Mouse (Mus musculus) regulatory T cell (primary cell): Measurements from ENCODE around the gene Dicer1.

Source experiments
- in situ Hi-C: fragments of 300-600 bp; cut with MboI, MseI; formaldehyde crosslinking; loops from one replicate; pipeline ENCODE4 v1.15.1; 2025; ENCODE audit warnings: high pct_unique_total_duplicates

Dicer1 gene

GRCm38 (mm10) chr12:104751814-104752765 is at the start of gene Dicer1:
Gene Dicer1, minus strand, starts transcription at chr12:104751952.
- in situ Hi-C loops = no loop called here

GRCm38 (mm10) chr12:104799365-104799764 is 47.6 kb upstream of the Dicer1 start:
- in situ Hi-C loops = no loop called here

DNA sequence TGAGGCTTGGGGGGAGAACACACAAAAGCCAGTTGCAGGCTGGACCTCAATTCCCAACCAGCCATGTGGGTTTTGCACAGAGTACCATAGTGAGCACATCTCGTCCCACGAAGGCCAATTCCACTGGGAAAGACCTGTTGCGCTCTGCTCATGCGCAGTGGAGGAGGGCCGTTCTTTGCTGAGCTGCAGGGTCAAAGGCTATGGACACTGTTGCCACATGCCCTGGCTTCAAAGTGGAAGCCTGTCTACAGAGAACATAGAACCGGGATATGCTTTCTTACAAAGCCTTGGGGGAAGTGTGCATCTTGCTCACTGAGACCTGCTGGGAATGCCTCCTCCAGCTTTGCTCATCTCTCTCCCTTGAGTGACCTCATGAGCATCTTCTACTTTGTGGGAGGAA is 46.2 kb upstream of the Dicer1 start:
- in situ Hi-C loops = no loop called here

GRCm38 (mm10) chr12:104796635-104797378 is 45.1 kb upstream of the Dicer1 start:
- in situ Hi-C loops = no loop called here

DNA sequence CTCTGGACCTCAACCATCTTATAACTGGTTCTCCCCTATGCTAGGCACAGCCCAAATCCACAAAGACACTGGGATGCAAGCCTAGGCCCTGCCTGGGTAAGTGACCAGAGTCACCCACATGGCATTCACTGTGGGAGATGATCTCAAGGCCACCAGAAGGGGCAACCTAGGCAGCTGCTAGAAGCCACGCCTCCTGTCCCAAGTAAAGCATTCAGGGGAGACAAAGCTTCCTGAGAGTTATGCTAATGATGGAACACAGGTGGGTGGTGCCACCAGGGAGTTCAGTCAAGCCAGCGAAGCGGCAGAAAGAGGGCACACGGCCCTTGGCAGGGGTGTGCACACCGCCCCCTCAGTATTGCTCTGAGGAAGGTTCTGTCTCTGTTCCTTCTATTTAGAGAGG is 43.2 kb upstream of the Dicer1 start:
- in situ Hi-C loops = no loop called here

- in situ Hi-C loops = no loop called here
Measured at GRCm38 (mm10) chr12:104793486-104793885, 41.7 kb upstream of the Dicer1 start.

- in situ Hi-C loops = no loop called here
Measured at GRCm38 (mm10) chr12:104777603-104778002, 25.9 kb upstream of the Dicer1 start.

GRCm38 (mm10) chr12:104771941-104772340 is 20.2 kb upstream of the Dicer1 start:
- in situ Hi-C loops = no loop called here

DNA sequence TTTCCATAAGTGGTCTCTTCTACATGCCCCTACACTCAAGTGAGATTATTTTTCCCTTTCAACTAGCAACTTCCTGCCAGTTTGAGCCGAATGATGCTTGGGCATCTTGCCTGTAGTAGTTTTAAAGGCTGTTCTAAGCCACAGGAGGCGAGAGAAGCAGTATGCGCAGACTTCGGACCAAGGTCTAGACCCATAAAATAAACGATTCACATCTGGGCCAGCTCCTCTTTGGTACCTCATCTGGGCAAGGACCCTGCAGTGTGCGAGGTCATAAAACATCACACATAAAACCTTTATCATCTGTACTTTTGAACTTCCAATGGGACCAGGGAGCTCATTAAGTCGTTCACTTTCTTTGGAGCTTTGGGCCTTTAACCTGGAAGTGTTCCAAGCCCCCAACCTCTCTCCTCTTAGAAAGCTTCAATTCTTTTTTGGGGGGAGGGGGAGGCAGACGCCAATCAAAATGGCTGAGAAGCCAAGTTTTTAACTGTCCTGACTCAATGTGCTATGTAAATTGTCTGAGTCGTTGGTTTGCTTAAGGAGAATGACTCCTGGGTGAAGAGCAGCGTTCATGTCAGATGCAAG is 17.5 kb upstream of the Dicer1 start:
- in situ Hi-C loops = no loop called here

- in situ Hi-C loops = no loop called here
Measured at GRCm38 (mm10) chr12:104767183-104767582, 15.4 kb upstream of the Dicer1 start.

- in situ Hi-C loops = no loop called here
Measured at GRCm38 (mm10) chr12:104765761-104766160, 14.0 kb upstream of the Dicer1 start.

GRCm38 (mm10) chr12:104765116-104765515 is 13.4 kb upstream of the Dicer1 start:
- in situ Hi-C loops = no loop called here

DNA sequence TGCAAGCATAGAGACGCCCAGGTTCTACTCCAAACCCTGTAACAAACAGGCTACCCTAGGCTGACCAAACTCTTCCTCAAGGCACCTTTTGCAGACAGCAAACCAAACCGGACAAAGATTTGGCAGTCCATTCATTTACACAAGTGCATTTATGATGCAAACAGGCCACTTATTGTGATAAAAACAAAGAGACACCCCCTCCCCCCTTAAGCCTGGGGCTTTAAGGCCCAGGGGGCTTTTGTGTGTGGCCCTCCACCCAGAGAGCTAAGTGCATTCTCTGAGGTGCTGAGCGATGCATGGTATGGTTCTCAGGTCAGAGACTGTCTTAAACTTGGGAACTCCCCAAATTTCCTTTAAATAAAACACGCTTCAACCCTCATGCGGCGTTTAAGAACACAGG is 12.2 kb upstream of the Dicer1 start:
- in situ Hi-C loops = no loop called here

GRCm38 (mm10) chr12:104761411-104761810 is 9.7 kb upstream of the Dicer1 start:
- in situ Hi-C loops = no loop called here

DNA sequence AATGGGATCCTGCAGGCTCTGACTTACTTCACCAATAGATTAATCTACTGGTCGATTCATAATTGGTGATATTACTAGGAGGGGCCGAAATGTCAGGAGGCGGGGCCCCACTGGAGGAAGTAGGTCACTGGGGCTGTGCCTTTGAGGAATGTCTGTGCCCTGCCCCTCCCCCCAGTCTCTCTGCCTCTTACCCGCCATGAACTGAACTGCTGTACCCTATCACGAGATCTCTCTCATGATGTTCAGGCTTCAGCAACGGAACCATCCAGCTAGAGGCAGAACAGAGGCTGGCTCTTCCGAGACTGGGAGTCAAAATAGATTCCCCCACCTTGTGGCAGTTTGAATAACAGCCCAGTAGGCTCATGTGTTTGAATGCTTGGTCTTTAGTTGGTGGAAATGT is 6.3 kb upstream of the Dicer1 start:
- in situ Hi-C loops = loop anchor here (5.0 kb wide), 1 partner anchor 279 kb away; no protein-coding TSS in a partner anchor

GRCm38 (mm10) chr12:104753686-104754085 is 1.9 kb upstream of the Dicer1 start:
- in situ Hi-C loops = no loop called here

- in situ Hi-C loops = no loop called here
Measured at GRCm38 (mm10) chr12:104751331-104751813, 380 bp downstream of the Dicer1 start.

GRCm38 (mm10) chr12:104748946-104749345 is 2.8 kb downstream of the Dicer1 start:
- in situ Hi-C loops = loop anchor here (10.0 kb wide), 1 partner anchor 1994 kb away; the partner anchor contains the start of genes Gm20604, Gm28051, Gon7 and Ubr7

- in situ Hi-C loops = loop anchor here (10.0 kb wide), 1 partner anchor 1992 kb away; the partner anchor contains the start of genes Gm20604, Gm28051, Gon7 and Ubr7
Measured at GRCm38 (mm10) chr12:104747252-104747651, 4.5 kb downstream of the Dicer1 start.

DNA sequence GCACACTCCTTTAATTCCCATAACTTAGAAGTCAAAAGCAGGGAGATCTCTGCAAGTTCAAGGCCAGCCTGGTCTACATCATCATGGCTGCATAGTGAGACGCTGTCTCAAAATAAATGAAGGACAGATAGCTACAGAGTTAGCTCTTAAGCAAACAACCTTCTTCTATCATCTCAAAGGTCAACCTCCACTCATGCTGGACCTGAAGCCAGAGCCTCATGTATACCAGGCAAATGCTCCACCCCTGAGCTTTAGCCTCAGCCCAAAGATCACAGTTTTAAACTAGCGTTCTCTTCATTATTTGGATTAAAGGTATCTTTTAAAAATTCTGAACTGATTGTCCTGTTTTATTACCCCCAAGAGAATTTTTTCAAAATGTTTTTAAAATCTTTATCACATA is 5.2 kb downstream of the Dicer1 start:
- in situ Hi-C loops = loop anchor here (10.0 kb wide), 1 partner anchor 1992 kb away; the partner anchor contains the start of genes Gm20604, Gm28051, Gon7 and Ubr7

- in situ Hi-C loops = loop anchor here (10.0 kb wide), 1 partner anchor 1989 kb away; the partner anchor contains the start of genes Gm20604, Gm28051, Gon7 and Ubr7
Measured at GRCm38 (mm10) chr12:104743687-104744086, 8.1 kb downstream of the Dicer1 start.
